Mouse (Mus musculus): Measurements from ENCODE around the gene Rbms1. TPM values are rescaled to one million over a fixed set of nuclear protein-coding genes. Genes with fewer than 3 reads are reported as not detected.

Rbms1 gene
- total RNA-seq, 1 experiment from 2014 or later: 91.2 TPM

- peak; percentile 17; the same call in 1 of the 2 replicates for ATAC-seq (replicated peaks; ENCODE audit: insufficient number of reproducible peaks, low FRiP score, low TSS enrichment, poor library complexity, severe bottlenecking)
Observed at GRCm38 (mm10) chr2:60923111-60923510, 39.9 kb downstream of the Rbms1 start.

- ATAC-seq (replicated peaks; ENCODE audit: insufficient number of reproducible peaks, low FRiP score, low TSS enrichment, poor library complexity, severe bottlenecking): no peak
Observed at GRCm38 (mm10) chr2:60922351-60922750, 40.6 kb downstream of the Rbms1 start.

DNA sequence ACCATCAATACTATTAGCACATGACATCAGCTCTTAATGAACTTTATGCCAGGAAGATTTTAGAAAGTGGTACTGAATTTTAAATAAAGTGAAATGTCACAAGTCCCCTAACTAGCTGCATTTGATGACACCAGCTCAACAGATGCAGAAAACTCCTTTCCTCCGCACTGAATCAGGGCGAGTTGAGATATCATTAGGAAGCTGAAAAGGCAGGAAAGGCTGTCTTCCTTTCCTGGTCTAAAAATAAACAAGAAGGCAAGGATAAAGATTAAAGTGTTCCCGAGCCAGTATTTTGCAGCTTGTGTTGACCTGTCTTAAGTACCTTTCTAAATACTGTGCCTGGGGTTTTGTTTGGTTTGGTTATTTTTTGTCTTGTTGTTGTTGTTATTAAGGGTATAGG is 42.9 kb downstream of the Rbms1 start:
- no peak for ATAC-seq (replicated peaks; ENCODE audit: insufficient number of reproducible peaks, low FRiP score, low TSS enrichment, poor library complexity, severe bottlenecking)

DNA sequence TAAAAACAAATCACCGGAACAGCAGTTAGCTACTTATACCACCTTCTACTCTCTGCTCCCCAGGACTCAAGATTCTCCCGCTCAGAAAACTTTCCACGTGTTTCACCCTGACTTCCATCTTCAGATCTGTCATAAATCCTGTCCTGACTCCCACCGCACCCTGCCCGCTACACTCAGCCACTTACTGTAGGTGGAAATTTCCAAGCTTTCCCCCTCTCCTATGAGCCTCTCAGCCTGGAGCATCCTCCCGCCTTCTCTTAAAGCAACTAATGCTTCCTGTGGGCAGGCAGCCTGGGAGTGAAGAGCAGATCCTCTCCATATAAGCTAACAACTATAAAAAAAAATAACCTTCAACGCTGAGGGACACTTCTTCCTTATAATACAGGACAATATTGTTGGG is 44.6 kb downstream of the Rbms1 start:
- ATAC-seq (replicated peaks; ENCODE audit: insufficient number of reproducible peaks, low FRiP score, low TSS enrichment, poor library complexity, severe bottlenecking): no peak

DNA sequence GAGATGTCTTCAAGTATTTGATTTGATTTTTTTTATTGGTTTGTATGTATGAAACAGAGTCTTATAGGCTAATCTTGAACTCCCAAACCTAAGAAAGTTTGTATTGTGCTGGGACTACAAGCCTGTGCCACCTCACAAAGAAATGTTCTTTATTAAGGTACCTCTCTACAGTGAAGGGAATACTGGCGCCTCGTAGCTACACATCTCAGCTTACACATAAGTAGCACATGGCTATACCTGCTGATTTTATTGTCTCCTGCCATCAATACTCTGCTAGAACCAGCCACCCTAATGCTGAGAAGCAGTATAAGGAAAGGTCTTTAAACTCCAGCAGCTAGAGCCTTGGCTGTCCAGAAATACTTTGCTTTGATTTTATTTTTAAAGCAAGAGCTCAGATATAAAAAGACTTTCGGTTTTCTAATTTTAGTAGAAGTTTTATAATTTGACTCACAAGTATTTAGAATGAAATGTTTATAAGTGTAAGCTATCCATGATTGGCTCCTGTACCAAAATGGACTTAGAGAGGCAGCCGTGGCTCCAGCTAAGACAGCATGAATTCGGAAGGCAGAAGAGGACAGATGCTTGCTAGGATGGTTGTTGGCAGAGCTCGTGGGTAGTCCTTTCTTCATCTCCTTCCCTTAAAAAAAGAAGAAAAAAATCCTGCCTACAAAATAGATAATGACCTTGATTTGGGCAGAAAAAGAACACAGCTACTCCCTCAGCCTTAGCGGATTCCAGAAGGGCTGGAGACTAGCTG is 48.3 kb downstream of the Rbms1 start:
- no peak for ATAC-seq (replicated peaks; ENCODE audit: insufficient number of reproducible peaks, low FRiP score, low TSS enrichment, poor library complexity, severe bottlenecking)

- ATAC-seq (replicated peaks; ENCODE audit: insufficient number of reproducible peaks, low FRiP score, low TSS enrichment, poor library complexity, severe bottlenecking): no peak
Observed at GRCm38 (mm10) chr2:60913281-60913680, 49.7 kb downstream of the Rbms1 start.

GRCm38 (mm10) chr2:60911716-60912115 is 51.3 kb downstream of the Rbms1 start:
- ATAC-seq (replicated peaks; ENCODE audit: insufficient number of reproducible peaks, low FRiP score, low TSS enrichment, poor library complexity, severe bottlenecking): no peak

DNA sequence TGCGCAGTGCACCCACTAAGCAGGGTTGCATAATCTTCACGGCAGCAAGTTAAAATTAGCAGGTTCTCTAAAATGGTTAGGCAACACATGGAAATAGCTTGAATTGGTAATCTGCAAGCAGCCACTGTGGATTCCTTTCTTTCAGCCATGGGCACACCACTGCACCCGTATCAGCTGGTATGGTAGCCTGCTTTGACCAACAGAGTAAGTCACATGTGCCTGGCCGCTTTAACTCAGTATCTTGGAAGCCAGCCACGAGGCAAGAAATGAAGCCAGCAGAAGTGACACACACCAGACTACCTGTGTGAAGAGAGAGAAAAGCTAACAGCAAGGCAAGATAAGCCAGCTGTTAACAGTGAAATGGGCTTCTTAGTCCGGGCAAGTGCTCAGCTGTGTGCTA is 52.2 kb downstream of the Rbms1 start:
- peak; percentile 90 for ATAC-seq (replicated peaks; ENCODE audit: insufficient number of reproducible peaks, low FRiP score, low TSS enrichment, poor library complexity, severe bottlenecking)

GRCm38 (mm10) chr2:60908551-60908950 is 54.4 kb downstream of the Rbms1 start:
- no peak for ATAC-seq (replicated peaks; ENCODE audit: insufficient number of reproducible peaks, low FRiP score, low TSS enrichment, poor library complexity, severe bottlenecking)

DNA sequence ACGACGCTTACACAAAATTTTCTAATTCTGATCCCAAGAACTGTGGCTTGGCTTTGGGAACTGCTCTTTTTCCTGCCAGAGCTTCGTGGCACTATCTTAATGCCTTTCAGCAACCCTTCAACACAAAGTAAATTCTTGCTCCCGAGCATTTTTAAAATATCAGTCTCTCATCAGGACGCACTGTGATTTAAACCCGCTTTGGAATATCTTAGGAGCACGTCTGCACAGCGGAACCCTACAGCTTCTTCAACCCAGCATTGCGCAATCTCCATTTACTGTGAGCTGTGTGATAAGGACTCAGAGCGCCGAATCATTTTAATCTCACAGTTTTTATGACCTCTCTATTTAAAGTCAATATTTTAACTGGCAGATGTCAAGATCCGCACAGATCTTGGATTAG is 54.9 kb downstream of the Rbms1 start:
- ATAC-seq (replicated peaks; ENCODE audit: insufficient number of reproducible peaks, low FRiP score, low TSS enrichment, poor library complexity, severe bottlenecking): no peak

DNA sequence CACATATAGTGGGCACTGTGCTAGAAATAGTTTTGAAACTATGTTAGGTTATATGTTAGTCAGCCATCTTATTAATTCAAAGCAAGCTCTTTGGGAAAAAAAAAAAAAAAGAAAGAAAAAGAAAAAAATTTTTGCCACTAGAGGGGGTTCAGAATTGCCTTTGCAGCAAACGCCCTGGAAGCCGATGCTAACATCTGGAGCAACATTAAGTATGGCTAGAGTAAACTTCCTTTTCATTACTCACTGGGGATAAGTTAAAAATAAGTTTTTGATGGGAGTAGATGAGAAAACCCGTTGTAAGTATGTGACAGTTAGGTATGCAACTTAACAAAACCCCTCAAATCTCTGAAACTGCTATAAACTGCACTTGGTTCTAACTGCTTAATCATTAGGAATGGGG is 57.7 kb downstream of the Rbms1 start:
- no peak for ATAC-seq (replicated peaks; ENCODE audit: insufficient number of reproducible peaks, low FRiP score, low TSS enrichment, poor library complexity, severe bottlenecking)

GRCm38 (mm10) chr2:60904141-60904540 is 58.9 kb downstream of the Rbms1 start:
- no peak for ATAC-seq (replicated peaks; ENCODE audit: insufficient number of reproducible peaks, low FRiP score, low TSS enrichment, poor library complexity, severe bottlenecking)

DNA sequence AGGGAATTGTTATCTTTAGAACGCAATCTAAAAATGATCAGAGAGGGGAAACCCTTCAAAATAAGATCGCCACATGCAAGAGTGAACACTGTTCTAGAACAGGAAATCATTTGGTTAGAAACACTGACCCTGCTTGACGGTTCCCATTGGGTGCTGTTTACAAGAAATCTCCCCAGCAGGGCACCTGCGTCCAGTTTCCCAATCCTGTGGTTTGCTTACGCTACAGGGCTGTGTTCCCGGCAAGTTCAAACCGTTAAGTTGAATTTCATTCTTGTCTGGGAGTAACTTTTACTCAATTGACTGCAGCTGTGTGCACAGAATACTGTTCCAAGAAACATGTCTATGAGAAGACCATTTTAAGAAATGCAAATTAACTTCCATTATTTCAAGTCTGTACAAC is 59.5 kb downstream of the Rbms1 start:
- ATAC-seq (replicated peaks; ENCODE audit: insufficient number of reproducible peaks, low FRiP score, low TSS enrichment, poor library complexity, severe bottlenecking): no peak

GRCm38 (mm10) chr2:60902446-60903137 is 60.4 kb downstream of the Rbms1 start:
- ATAC-seq (replicated peaks; ENCODE audit: insufficient number of reproducible peaks, low FRiP score, low TSS enrichment, poor library complexity, severe bottlenecking): no peak

DNA sequence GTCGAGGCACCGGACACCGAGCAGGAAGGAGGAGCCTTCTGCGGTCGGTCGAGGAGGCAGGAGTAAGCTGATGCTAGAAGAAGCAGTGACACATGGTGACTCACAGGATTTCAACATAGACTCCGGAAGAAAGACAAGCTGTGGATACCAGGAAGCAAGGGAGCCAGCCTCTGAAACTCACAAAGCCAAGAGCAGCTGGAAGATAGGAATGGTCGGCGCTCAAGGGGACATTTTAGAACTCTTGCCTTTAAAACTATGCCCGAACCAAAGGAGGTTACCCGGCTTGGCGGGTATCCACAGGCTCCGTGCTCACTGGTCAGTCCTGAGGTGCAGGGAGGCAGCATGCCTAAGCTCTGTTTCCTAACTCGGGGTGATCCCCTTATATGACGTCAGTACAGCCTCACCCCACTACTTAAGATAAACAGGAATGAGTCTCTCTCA is 61.5 kb downstream of the Rbms1 start:
- ATAC-seq (replicated peaks; ENCODE audit: insufficient number of reproducible peaks, low FRiP score, low TSS enrichment, poor library complexity, severe bottlenecking): peak; percentile 94

- ATAC-seq (replicated peaks; ENCODE audit: insufficient number of reproducible peaks, low FRiP score, low TSS enrichment, poor library complexity, severe bottlenecking): no peak
Observed at GRCm38 (mm10) chr2:60901013-60901412, 62.0 kb downstream of the Rbms1 start.

GRCm38 (mm10) chr2:60893042-60893441 is 70.0 kb downstream of the Rbms1 start:
- ATAC-seq (replicated peaks; ENCODE audit: insufficient number of reproducible peaks, low FRiP score, low TSS enrichment, poor library complexity, severe bottlenecking): no peak

- ATAC-seq (replicated peaks; ENCODE audit: insufficient number of reproducible peaks, low FRiP score, low TSS enrichment, poor library complexity, severe bottlenecking): peak; percentile 91
Observed at GRCm38 (mm10) chr2:60883931-60884330, 79.1 kb downstream of the Rbms1 start.

- no peak for ATAC-seq (replicated peaks; ENCODE audit: insufficient number of reproducible peaks, low FRiP score, low TSS enrichment, poor library complexity, severe bottlenecking)
Observed at GRCm38 (mm10) chr2:60883043-60883365, 80.0 kb downstream of the Rbms1 start.
